Mouse (Mus musculus): ENCODE measurements around the gene Mymx.

Gene Mymx

GRCm38 (mm10) chr17:45610144-45610866, 8.4 kb upstream of the Mymx start:
- no peak for DNase-seq (ENCODE audit: low read depth)

- DNase-seq (ENCODE audit: low read depth): peak; percentile 46
These were observed 6.5 kb upstream of the Mymx start for GRCm38 (mm10) chr17:45608396-45608795.

DNA sequence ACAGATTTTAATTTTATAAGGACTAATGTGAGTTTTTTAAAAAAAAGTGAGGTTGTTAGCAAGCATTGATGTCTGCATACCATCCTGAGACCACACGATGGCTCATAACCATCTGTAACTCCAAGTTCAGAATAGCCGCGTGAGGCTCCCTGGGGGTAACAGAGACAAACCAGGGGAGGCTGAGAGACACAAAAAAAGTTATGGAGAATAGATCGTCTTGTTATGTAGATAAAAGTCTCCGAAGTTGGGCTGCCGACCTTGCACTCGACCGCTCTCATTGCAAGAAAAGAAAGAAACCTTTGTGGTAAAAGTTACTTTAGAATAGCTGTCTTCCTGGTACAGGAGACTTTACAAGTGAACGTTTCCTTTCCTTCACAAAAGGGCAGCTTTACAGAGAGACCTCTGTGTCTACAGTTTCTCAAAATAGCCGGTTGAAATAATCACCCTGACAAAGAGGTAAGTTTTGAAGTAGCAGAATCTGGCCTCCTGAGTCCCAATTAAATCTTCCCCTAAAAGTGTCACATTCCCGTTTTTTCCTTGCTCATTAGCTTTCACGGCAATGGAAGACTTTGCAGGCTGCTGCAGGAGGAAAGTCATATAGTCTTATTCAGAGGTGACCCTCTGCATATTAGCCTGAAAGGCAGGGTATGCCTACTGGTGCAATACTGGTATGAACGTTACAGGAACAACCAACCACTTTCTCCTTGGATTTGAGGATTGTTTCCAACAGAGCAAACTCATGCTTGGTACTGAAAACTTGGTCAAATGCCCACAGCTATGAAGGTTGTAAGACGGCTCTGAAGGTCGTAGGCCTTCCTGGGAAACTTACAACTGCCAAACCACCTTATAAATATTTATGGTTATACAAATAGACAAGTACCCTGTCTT, 5.3 kb upstream of the Mymx start:
- DNase-seq (ENCODE audit: low read depth): no peak

DNA sequence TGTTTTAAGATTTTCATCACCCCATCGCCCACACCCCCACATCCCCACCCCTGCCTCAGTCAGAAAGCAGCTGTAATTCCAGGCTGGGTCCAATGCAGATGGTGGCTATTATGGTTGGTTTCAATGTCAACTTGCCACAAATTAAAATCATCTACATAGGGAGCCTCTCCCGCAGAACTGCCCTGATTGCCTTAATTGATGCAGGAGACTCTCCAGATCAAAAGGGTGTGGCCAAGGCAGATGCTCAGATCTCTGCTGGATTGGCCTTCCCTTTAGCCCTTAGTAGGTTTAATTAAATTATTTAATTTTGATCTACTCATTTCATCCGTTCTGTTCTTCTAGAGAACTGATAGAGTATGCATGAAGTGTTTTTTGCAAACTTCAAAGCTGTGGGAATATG, 1.1 kb upstream of the Mymx start:
- DNase-seq (ENCODE audit: low read depth): no peak

DNA sequence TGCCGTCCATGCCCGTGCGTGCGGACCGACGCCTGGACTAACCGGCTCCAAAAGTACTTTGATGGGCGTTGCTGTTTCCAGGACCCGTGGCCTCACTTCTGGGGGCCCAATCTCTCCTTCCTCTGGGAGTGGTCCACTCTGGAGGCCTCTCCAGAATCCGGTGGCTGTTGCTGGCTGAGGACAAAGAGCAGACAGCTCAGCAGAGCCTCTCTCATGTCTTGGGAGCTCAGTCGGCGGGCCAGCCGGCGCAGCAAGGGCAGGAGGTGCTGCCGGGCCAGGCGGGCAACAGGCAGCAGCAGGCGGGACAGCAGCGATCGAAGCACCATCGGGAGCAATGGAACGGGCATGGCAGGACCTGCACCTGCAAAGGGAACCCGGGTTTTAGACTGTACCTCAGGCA, 577 bp downstream of the Mymx start:
- DNase-seq (ENCODE audit: low read depth): no peak

GRCm38 (mm10) chr17:45600267-45600666, 1.6 kb downstream of the Mymx start:
- no peak for DNase-seq (ENCODE audit: low read depth)

- DNase-seq (ENCODE audit: low read depth): no peak
These were observed 2.3 kb downstream of the Mymx start, which contains the start of gene Slc29a1 for GRCm38 (mm10) chr17:45599446-45600242. Gene Slc29a1 (minus strand): TSS chr17:45599606.

DNA sequence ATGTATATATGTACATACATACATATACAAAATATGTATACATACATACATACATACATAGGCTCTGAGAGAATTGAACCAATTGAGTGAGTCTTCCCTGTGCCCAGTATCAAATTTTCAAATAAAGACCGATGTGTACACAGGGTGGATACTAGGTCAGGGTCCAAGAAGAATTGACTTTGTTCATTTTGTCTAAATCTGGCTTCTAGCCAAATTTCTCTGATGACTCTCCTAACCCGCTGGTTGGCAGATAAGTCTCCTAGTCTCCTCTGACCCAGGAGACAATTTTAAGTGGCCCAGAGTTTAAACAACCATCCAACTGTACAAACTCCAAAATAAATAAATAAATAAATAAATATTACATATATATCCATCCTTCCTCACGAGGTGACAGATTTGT, 3.0 kb downstream of the Mymx start:
- no peak for DNase-seq (ENCODE audit: low read depth)

DNA sequence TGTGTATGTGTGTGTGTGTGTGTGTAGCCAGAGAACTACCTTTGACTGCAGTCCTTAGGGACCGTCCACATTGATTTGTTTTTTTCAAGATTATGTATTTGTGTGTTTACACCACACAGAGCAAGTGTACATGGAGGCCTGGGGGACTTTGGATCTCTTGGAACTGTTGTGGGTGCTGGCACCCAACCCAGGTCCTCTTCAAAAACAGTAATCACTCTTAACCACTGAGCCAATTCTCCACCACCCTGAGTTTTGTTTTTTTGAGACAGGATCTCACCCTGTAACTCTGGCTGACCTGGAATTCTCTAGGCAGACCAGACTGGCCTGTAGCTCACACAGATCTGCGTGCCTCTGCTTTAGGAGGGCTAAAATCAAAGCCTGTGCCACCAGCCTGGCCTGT, 3.5 kb downstream of the Mymx start:
- DNase-seq (ENCODE audit: low read depth): no peak

GRCm38 (mm10) chr17:45597787-45598186, 4.1 kb downstream of the Mymx start:
- peak; percentile 90 for DNase-seq (ENCODE audit: low read depth)

DNA sequence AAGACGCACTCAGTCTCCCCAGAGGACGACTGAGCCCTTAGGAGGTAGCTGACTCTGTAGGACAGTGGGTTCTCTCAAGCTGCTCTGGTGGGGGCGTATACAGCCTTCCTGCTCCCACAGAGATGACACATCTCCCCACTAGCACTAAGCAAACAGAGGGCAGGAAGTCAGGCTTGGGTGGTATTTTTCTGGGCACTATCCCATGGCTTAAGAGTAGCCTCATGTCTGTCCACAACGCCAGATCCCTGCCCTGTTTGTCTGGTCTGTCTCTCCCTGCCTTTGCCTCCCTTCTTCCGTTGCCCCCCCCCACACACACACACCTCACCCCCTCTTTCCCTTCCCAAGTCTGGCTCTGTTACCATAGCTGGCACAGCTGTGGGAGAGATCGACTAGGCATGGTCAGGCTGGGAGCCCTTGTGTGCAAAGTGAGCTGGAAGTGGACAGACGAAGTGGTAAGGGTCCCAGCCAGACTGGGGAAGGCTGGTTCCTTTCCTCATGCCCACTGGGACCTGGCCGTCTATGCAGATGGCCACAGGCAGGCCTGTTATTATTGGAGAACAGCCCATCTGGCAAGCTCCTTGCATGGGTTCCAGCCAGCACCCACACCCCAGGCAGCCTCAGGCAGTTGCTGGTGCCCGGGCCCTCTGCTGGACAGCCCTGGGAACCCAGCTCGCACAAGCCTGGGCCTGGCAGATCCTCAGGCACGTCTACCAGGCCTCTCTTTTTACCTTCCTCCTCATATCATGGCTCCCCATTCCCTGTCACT, 5.1 kb downstream of the Mymx start:
- DNase-seq (ENCODE audit: low read depth): peak; percentile 75

GRCm38 (mm10) chr17:45595736-45596390, 6.0 kb downstream of the Mymx start:
- no peak for DNase-seq (ENCODE audit: low read depth)

- peak; percentile 43 for DNase-seq (ENCODE audit: low read depth)
These were observed 6.8 kb downstream of the Mymx start for GRCm38 (mm10) chr17:45594881-45595735.

- DNase-seq (ENCODE audit: low read depth): no peak
These were observed 7.7 kb downstream of the Mymx start for GRCm38 (mm10) chr17:45594195-45594594.

DNA sequence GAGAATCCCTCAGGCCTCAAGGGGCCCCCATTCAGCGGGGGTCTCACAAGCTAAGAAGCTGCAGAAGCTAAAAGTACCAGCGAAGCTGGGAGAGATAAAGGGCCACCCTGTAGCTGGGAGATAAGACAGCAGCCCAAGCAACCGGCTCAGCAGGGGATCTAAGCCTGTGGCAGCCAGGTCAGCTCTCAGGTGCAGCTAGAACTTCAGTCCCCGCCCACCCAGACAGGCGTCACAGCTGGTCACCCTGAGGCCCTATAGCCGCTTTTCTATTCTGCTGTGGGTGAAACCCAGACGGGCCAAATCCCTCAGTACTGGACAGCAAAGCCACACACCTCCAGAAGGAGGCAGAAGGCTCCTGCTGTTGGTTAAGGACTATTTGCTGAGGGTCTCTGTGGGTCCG, 8.4 kb downstream of the Mymx start:
- DNase-seq (ENCODE audit: low read depth): no peak

GRCm38 (mm10) chr17:45592606-45593431, 9.1 kb downstream of the Mymx start:
- no peak for DNase-seq (ENCODE audit: low read depth)

DNA sequence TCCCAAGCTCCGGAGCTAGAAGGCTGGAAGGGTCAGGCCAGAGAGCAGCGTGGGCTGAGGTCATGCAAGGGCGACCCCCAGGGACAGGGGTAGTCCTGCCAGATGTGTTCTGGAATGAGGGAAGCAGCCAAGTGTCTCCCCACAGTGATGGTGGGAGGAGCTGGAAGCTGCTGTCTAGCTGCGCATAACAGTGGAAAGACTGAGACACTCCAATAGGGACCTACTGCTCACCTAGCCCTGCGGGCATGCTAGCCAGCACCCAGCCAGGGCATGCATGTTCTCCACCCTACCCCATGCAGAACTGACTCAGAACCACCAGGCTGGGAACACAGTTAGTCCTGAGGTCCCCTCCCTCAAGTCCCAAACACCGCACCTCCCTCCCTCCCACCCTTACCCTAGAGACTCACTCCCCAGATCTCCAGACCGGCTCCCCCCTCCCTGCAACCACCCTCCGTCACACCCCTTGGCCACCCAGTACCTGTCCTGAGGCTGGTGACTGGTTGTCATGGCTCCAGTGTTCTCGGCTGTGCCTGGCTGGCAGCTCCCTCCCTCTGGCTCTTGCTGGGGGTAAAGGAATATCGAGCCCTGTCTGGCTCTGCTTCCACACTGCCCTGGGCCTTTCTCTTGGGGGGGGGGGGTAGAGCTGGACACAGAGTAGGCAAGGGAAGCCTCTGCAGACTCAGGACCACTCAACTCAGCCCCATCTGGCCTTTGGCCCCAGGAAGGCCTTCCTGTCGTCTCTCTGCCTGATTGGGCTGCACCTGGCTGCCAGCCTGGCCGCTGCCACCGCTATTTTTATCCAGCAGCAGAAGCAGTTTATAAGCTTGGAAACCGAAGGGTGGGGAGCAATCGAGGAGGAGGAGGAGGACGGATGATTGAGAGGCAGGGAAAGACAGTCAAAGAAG, 9.9 kb downstream of the Mymx start:
- no peak for DNase-seq (ENCODE audit: low read depth)

DNA sequence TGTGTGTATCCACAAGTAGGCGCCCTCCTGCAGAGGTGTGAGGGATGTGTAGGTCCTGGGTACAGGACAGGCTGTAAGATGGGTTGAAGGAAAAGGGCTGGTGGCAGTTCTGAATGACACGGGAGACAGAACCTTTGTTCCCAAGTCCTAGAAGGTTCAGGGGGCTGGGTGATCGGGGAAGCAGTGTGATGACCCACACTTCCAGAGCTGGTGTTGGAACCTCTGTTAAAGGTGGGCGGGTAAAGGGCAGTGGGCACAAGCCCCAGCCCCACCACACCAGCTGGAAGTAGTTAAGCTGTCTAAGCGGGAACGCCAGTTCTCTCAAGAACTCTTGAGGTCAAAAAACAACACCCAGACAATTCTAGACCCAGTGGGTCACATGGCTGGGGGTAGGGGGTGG, 11.5 kb downstream of the Mymx start:
- no peak for DNase-seq (ENCODE audit: low read depth)
